Mouse (Mus musculus) adipocyte (in vitro differentiated cells): ENCODE results near the gene Krt14.
A peak's percentile ranks its signal among the peaks of the same experiment; 100 is the strongest.
"Not testable (repeated sequence)": the region's sequence is repeated elsewhere in the genome, so short reads cannot be mapped to it uniquely, and the experiment has no call there.

Experiments
- DNase-seq: peaks from one replicate; pipeline ENCODE4 v3.0.0-alpha.2; 2016; ENCODE audit warnings: low spot score

Gene Krt14

GRCm38 (mm10) chr11:100207498-100207897 lies at the start of gene Krt14:
Krt14 (minus strand) TSS chr11:100207548.
- DNase-seq, result no peak

- DNase-seq, result no peak
Observed at GRCm38 (mm10) chr11:100255514-100255913, 48.2 kb upstream of the Krt14 start.

DNA sequence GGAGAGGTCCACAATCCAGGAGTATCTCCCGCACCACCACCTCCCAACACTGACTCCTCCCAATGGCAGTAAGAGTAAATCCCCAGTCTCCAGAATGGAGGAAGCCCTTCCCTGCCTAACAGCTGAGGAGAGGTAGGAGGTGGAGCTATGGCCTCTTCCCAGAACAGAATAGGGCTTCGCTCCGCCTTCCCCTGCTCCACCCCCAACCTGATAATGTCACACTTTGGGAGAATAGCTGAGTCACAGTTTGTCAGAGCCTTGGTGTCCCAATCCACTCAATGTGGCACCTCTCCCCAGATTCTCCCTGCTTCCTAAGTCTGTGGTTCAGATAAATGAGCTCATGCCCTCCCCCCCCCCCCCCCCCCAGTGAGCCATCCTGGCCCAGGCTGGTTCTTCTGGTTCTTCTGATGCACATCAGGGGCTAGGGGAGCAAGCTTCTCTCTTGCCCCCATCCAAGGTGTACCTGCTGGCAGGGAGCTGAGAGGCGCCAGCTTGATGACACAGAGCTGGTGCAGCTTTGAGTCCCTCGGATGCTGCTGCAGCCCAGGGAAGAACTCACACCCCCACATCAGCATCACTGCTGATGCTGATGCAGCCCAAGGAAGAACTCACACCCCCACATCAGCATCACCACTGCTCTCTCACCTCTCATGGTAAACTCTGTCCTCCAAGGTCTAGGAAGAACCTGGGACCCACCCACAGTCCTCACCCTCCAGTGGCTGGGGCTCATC lies 47.2 kb upstream of the Krt14 start:
- no peak for DNase-seq

DNA sequence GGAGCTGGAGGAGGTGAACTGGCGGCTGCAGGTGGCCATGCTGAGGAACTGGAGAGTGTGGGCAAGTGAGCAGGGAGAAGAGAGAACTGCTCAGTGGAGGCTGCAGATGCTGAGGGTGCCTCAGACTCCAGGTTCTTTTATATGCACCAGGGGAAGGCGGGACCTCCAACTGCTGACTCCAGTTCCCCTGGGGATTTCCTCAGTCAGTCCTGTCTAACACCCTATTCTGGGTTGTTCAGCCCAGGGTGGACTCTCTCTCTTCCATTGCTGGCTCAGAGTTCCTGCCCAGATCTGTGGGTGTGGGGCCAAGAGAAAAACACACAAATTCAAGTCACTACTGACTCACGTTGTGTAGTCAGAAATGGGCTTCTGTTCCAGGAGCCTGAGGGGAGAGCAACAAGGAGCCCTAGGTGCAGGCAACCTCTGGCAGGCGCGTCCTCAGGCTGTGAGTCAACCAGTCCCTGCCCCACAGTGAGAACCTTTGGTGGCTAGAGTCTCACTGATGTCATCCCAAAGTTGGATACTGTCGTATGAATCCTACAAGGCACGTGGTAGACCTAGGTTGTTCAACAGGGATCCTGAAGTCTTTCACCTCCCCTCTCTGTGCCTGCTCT lies 41.6 kb upstream of the Krt14 start, which contains the start of gene Krt16:
Krt16 (minus strand) TSS at position 51 of the 614 bp plus-strand sequence.
- no peak for DNase-seq

DNA sequence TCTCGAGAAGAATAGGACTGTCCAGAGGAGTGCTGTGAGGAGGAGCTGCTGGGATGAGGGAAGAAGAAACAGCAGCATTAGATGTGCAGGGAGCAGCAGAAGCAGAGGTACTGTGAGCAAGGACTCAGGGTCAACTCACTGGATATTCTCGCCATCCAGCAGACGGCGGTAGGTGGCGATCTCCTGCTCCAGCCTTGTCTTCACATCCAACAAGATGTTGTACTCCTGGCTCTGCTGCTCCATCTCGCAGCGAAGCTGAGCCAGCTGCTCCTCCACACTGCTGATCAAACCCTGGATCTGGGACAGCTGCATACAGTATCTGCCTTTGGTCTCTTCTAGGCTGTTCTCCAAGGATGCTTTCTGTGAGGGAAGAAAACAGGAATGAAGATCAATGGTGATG lies 39.1 kb upstream of the Krt14 start:
- not testable (repeated sequence) for DNase-seq

- not testable (repeated sequence) for DNase-seq
Observed at GRCm38 (mm10) chr11:100240272-100240671, 32.9 kb upstream of the Krt14 start.

- no peak for DNase-seq
Observed at GRCm38 (mm10) chr11:100221741-100222140, 14.4 kb upstream of the Krt14 start.

DNA sequence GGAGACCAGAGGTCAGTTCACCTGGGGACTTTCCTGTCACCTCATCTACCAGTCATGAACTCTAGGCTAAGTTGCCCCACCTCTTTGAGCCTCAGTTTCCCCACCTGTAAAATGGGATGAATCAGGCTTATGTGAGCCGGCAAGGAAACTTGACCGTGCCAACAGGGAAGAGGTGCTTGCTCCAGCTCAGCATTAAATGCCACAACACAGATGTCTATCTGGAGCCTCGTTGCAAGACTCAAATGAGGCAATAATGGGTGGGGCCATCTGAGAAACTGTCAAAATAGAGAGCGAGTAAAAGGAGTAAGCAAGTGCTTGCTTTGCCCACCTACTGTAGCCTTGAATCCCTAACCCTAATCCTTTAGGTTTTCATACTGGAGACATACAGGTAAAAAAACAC lies 12.0 kb upstream of the Krt14 start:
- DNase-seq, result no peak

- DNase-seq, result no peak
Observed at GRCm38 (mm10) chr11:100208542-100208941, 1.2 kb upstream of the Krt14 start.

DNA sequence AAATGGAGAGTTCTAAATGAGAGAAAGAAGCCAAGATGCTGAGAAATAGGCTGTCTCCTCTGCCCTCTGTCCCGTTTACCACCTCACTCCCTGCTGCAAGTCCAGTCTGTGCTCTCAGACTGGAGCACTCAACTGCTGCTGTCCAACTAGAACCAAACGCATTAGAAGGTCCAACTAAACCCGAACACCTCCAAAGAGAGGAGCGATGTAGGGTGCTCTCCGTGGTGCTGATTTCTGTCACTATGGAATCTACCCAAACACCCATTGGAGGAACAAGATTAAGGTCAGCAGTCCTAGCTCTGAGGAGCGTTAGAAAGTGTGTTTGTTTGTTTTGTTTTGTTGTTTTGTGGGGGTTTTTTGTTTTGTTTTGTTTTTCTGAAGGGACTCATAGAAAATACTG lies 3.9 kb downstream of the Krt14 start:
- DNase-seq, result peak; percentile 90

DNA sequence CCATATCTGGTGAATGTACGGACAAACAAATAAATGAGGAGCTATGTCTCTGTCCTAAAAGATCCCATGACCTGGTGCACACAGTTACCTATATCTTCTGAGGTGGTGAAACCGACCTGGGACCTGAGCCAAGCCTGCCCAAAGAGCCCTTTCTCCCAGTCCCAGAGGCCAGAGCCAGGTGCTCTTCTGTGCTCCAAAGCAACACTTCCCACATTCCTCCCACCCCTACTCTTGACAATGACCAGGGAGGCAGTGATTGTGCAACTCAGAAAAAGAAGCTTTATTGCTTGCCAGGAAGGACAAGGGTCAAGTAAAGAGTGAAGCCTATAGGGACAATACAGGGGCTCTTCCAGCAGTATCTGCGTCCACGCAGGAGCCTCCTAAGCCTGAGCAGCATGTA lies 4.4 kb downstream of the Krt14 start:
- DNase-seq, result peak; percentile 42

- DNase-seq, result peak; percentile 95
Observed at GRCm38 (mm10) chr11:100200104-100200820, 7.1 kb downstream of the Krt14 start.

- DNase-seq, result peak; percentile 62
Observed at GRCm38 (mm10) chr11:100198666-100199065, 8.7 kb downstream of the Krt14 start.

- DNase-seq, result no peak
Observed at GRCm38 (mm10) chr11:100192992-100193391, 14.4 kb downstream of the Krt14 start, which contains the start of gene Krt9. Krt9 (minus strand) TSS chr11:100193246.

DNA sequence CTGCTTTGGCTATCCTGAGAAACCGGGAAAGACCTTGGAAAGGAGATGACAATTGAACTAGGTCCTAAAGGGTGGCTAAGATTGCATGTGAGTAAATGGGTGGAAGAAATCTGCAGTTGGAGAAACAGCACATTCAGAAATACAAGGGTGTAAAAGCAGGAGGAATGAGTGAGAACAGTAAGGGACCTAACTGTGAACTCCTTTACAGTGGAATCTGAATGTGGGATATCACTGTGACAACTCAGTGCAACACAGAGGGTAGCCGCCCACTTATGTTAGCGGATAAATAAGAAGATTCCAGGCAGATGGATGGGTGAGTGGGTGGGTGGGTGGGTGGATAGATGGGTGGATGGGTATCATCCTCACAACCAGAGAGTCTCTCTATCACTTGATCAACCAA lies 15.5 kb downstream of the Krt14 start:
- DNase-seq, result no peak

GRCm38 (mm10) chr11:100186736-100187135 lies 20.6 kb downstream of the Krt14 start:
- no peak for DNase-seq

- no peak for DNase-seq
Observed at GRCm38 (mm10) chr11:100181725-100182124, 25.6 kb downstream of the Krt14 start.

DNA sequence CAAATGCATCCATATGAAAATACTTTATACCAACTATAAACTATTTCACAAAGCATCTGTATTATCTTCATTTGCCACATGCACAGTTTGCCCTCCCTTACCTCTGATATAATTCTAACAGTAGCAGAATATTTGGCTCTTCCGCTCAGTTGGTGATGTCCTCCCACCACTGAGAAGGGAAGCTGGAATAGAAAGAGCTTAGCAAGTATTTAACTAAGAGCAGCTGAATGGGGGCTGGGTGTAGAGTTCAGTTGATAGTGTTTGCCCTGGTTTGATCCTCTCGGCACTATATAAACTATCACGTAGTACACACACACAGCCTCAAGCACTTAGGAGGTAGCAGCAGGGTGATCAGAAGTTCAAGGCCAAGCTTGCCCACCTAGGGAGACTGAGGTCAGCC lies 28.1 kb downstream of the Krt14 start:
- DNase-seq, result no peak

DNA sequence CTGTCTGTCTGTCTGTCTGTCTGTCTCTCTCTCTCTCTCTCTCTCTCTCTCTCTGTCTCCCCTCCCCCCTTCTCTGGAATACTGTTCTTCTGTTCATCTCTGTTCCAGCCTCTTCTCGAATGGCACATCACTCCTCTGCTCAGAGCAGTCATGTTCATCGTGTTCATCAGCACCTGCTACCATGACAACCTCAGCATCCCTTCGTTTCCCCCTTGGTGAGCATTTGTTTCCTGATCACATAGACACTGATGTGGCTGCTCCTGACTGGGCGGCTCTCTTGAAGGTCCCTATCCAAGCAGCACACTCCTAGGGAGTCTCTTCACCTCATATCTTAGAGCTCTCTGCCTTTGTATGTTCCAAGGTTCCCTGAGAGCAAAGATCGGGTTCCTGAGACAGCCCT lies 29.0 kb downstream of the Krt14 start:
- no peak for DNase-seq

DNA sequence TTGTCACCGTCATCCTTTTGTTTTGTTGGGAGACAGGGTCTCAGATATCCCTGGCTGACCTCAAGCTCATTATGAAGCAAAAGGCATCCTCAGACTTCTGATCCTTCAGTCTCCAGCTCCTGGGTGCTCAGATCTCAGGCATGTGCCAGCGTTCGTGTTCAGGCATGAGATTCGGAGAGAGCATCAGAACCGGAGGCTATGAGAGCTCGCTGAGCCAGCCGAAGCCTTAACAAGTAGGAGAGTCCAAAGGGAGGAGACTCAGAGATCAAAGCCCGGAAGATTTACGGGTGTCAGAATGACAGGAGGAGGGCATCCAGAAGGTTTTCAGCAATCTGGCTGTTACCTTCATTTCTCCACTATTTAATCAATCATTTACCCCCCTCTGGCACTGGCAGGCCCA lies 30.6 kb downstream of the Krt14 start:
- no peak for DNase-seq

GRCm38 (mm10) chr11:100168765-100169762 lies 38.3 kb downstream of the Krt14 start:
- peak; percentile 93 for DNase-seq

DNA sequence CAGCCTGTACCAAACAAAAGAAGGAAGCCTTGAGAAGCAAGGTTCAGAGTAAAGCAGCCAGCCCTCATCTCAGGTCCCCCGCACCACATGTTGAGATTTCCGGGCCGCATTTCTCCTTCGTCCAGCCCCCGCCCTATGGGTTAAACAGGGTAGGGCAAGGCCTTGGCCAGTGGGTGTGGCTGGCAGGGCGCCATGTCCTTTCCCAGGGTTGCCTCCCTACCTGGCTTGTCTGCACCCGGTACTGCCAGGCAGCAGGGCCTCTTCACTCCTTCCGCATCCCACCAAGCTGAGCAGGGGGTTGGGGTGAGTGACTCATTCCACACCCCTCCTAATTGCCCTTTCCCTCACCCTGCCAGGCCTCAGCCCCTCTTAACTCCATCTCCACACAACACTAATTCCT lies 39.3 kb downstream of the Krt14 start:
- DNase-seq, result no peak
